Mouse (Mus musculus): ENCODE measurements around the gene Atf3. TPM values are rescaled to one million over a fixed set of nuclear protein-coding genes. Genes with fewer than 3 reads are reported as not detected.

The Atf3 gene
- polyA plus RNA-seq, 1 experiment from 2014 or later, result 17.6 TPM

DNA sequence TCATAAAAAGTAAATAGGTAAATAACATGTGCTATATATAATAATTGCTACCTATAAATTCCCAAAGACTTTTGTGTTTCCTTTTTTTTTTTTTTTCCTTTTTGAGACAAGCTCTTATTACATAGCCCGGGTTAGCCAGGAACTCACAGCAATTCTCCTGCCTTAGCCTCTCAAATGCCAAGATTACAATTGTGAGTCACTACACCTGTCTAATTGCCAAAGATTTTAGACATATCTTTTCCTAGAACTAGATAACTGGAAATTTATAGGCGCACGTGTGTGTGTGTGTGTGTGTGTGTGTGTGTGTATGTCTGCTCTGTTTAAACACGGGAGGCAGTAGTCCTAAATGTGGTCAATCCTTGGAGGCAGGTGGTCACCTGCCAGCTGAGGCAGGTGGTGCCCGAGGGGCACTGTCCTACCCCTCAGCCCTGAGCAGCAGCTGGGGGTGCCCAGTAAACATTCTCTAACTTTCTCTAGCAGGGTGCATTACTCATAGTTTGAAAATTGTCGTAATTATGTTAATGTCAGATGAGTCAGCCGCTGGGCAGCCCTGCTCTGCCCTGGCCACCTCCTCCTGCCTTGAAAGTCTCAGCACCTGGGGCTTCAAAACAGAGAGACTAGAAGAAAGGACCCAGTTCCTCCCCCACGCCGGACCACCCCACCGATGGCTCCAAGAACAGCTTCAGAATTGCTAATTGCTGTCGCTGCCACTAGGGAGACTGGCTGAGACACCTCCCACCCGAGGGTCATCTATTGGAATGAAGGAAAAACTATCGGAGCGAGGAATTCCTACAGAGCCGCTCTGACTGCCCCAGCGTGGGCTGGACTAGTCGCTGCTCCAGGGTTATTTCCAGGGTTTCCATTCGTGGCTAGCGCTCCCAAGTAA lies 1.8 kb downstream of the Atf3 start:
- Histone ChIP-seq H3K9ac (peak overlapping the region; percentile 18; the same call in 1 of the 2 replicates), H3K27me3 (replicated peaks) (0 out of 2 replicates have a peak, but pooled peaks cover 4% of the 10 kb centered on the region), H3K4me2 (peak overlapping the region; percentile 50), H3K9me3 (replicated peaks) (no peaks in the 10 kb centered on the region), H3K4me1 (replicated peaks) (peaks cover 8% of the 10 kb centered on the region; the same call in 1 of the 2 replicates), H3K27ac (ENCODE audit: poor library complexity, severe bottlenecking) (no peak overlapping the region), H3K36me3 (no peaks in the 10 kb centered on the region), H3K4me3 (no peak overlapping the region)
- no peak for ATAC-seq (ENCODE audit: insufficient number of reproducible peaks, low FRiP score)
- WGBS, result 28% methylated on average over 19 of the region's 19 CpGs

DNA sequence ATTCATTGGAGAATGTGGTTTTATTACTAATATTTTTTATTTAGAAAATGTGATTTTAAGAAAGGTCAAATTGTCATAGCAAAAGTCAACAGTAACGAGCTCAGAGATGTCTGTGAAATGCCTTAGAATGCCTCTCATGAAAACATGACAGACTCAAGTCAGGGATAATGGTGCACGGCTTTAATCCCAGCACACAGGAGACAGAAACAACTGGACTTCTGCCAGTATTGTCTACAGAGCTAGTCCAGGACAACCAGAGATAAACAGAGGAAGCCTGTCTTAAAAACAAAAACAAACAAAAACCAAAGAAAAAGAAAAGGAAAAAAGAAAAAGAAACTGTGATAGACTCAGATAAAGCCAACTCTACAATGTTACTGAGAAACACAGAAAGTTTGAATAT lies 6.7 kb downstream of the Atf3 start:
- WGBS, result 39% methylated on average over 2 of the region's 2 CpGs
- Histone ChIP-seq H3K9me3 (replicated peaks) (no peaks in the 10 kb centered on the region), H3K9ac (no peak overlapping the region), H3K4me1 (replicated peaks) (0 out of 2 replicates have a peak, but pooled peaks cover 3% of the 10 kb centered on the region), H3K4me3 (no peak overlapping the region), H3K36me3 (no peaks in the 10 kb centered on the region), H3K27ac (ENCODE audit: poor library complexity, severe bottlenecking) (no peak overlapping the region), H3K4me2 (no peak overlapping the region), H3K27me3 (replicated peaks) (0 out of 2 replicates have a peak, but pooled peaks cover 4% of the 10 kb centered on the region)
- no peak for ATAC-seq (ENCODE audit: insufficient number of reproducible peaks, low FRiP score)

DNA sequence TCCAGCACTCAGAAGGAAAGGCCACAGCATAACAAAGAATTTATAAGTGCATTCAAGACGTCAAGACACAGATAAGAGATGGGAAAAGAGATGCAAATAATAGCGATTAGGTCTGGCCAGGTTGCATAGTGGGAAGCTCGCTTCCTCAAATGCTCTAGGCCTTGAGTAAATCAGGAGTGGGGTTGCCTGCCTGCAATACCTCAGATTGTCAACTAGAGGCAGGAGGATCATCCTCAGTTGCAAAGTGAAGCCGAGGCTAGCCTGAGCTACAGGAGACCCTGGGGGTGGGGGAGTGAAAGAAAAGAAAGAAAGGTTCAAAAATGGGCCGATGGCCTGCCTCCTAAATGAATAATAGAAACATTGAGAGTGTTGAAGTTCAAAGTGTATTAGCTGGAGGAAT lies 12.0 kb downstream of the Atf3 start:
- no peak overlapping the region for H3K4me3 ChIP-seq
- no peaks in the 10 kb centered on the region for H3K9me3 ChIP-seq (replicated peaks)
- H3K36me3 ChIP-seq, result no peaks in the 10 kb centered on the region
- ATAC-seq (ENCODE audit: insufficient number of reproducible peaks, low FRiP score), result no peak
- WGBS, result 76% methylated on average over 5 of the region's 5 CpGs
- H3K27me3 ChIP-seq (replicated peaks), result no peaks in the 10 kb centered on the region
- H3K27ac ChIP-seq (ENCODE audit: poor library complexity, severe bottlenecking), result no peak overlapping the region
- no peak overlapping the region for H3K9ac ChIP-seq
- H3K4me2 ChIP-seq, result no peak overlapping the region
- H3K4me1 ChIP-seq (replicated peaks), result no peaks in the 10 kb centered on the region

DNA sequence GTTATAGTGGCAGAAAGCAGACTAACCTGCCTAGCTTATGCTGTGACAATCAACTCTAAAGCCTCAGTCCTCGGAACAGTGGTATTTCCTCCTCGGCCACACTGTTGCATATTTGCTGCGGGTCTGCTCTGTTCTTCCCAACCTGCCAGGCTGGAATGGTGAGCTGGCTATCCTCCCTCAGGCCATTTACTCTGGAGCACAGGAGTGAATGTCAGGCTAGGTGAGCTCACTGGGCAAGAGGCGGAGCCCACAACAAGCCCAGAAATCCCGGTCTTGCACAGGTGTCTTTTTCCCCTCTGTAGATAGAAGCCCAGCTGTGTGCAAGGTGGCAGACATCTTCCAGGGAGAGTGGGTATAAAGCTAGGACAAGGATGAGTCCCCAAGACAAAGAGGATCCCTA lies 13.0 kb downstream of the Atf3 start:
- no peak for ATAC-seq (ENCODE audit: insufficient number of reproducible peaks, low FRiP score)
- no peak overlapping the region for H3K9ac ChIP-seq
- no peaks in the 10 kb centered on the region for H3K36me3 ChIP-seq
- 67% methylated on average over 5 of the region's 5 CpGs for WGBS
- H3K9me3 ChIP-seq (replicated peaks), result 0 out of 2 replicates have a peak, but pooled peaks cover 4% of the 10 kb centered on the region
- no peaks in the 10 kb centered on the region for H3K27me3 ChIP-seq (replicated peaks)
- no peak overlapping the region for H3K27ac ChIP-seq (ENCODE audit: poor library complexity, severe bottlenecking)
- no peak overlapping the region for H3K4me3 ChIP-seq
- H3K4me1 ChIP-seq (replicated peaks), result no peaks in the 10 kb centered on the region
- H3K4me2 ChIP-seq, result no peak overlapping the region

- no peaks in the 10 kb centered on the region for H3K4me1 ChIP-seq (replicated peaks)
- no peaks in the 10 kb centered on the region for H3K36me3 ChIP-seq
- H3K9ac ChIP-seq, result no peak overlapping the region
- 0 out of 2 replicates have a peak, but pooled peaks cover 4% of the 10 kb centered on the region for H3K9me3 ChIP-seq (replicated peaks)
- no peaks in the 10 kb centered on the region for H3K27me3 ChIP-seq (replicated peaks)
- no peak overlapping the region for H3K27ac ChIP-seq (ENCODE audit: poor library complexity, severe bottlenecking)
- 65% methylated on average over 2 of the region's 2 CpGs for WGBS
- no peak overlapping the region for H3K4me2 ChIP-seq
- no peak overlapping the region for H3K4me3 ChIP-seq
- ATAC-seq (ENCODE audit: insufficient number of reproducible peaks, low FRiP score), result no peak
Measured at GRCm38 (mm10) chr1:191203496-191203895, 14.3 kb downstream of the Atf3 start.

DNA sequence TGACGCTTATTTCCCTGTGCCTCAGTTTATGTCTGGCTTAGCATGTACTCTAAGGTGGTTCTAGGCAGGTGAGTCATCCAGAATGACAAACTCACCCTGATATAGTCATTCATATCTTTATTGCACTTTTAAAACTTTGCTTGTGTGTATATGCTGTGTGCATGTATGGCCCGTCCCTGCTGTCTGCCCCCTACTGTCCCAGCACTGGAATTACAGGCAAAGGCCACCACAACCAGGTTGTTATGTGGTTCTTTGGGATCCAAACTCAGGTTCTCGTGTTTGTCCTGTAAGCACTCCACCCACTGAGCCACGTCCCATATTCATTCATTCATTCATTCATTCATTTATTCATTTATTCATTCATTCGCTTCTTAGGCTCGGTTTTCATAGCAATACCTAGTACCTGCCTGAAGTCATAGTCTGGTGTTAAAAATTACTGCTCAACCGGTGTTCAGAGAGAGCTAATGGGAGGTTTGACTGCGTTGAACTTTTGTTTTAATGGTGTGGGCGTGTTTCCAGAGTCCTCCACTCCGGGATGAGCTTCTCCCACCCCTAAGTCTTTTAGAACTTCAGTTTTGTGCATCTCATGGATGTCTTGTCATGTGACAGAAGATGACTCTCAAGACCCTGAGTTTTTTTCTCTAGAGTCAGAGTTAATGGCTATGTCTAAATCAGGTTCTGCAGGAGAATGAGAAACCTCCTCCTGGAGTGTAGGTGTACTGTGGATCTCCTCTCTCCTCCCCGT lies 15.5 kb downstream of the Atf3 start:
- H3K4me2 ChIP-seq, result no peak overlapping the region
- 0 out of 2 replicates have a peak, but pooled peaks cover 4% of the 10 kb centered on the region for H3K9me3 ChIP-seq (replicated peaks)
- H3K4me3 ChIP-seq, result no peak overlapping the region
- H3K4me1 ChIP-seq (replicated peaks), result no peaks in the 10 kb centered on the region
- ATAC-seq (ENCODE audit: insufficient number of reproducible peaks, low FRiP score), result no peak
- WGBS, result 82% methylated on average over 11 of the region's 11 CpGs
- no peak overlapping the region for H3K9ac ChIP-seq
- H3K36me3 ChIP-seq, result no peaks in the 10 kb centered on the region
- no peak overlapping the region for H3K27ac ChIP-seq (ENCODE audit: poor library complexity, severe bottlenecking)
- H3K27me3 ChIP-seq (replicated peaks), result no peaks in the 10 kb centered on the region

DNA sequence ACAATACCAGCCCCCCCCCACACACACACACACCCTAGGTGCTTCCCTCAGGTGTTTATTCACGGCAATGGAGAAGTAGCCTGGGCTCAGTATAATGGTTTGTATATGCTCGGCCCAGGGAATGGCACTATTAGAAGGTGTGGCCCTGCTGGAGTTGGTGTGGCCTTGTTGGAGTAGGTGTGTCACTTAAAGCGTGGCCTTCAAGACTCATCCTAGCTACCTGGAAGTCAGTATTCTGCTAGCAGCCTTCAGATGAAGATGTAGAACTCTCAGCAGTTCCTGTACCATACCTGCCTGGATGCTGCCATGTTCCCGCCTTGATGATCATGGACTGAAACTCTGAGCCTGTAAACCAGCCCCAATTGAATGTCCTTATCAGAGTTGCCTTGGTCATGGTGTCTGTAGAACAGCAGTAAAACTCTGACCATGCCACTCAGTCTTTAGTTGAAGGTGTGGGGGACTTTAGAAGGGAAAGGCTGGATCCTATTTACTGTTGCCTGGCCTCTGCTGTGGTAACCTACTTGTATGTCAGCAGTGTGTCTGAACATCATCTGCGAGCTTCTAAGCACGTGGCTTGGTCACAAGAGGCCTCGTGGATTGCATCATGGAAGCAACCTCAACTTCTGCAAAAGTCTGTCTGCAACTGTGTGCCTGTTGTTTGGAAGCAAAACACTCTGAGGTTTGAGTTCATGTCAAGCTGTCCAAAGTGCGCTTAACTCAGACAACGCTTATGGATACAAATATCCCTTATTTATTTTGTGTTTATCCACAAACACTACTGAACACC lies 16.8 kb downstream of the Atf3 start:
- Histone ChIP-seq H3K9me3 (replicated peaks) (0 out of 2 replicates have a peak, but pooled peaks cover 4% of the 10 kb centered on the region), H3K4me2 (no peak overlapping the region), H3K27ac (ENCODE audit: poor library complexity, severe bottlenecking) (no peak overlapping the region), H3K4me3 (no peak overlapping the region), H3K4me1 (replicated peaks) (no peaks in the 10 kb centered on the region), H3K9ac (no peak overlapping the region), H3K27me3 (replicated peaks) (no peaks in the 10 kb centered on the region; the same call in 1 of the 2 replicates), H3K36me3 (no peaks in the 10 kb centered on the region)
- WGBS, result 89% methylated on average over 9 of the region's 9 CpGs
- ATAC-seq (ENCODE audit: insufficient number of reproducible peaks, low FRiP score), result no peak

GRCm38 (mm10) chr1:191197916-191198315 lies 19.9 kb downstream of the Atf3 start:
- ATAC-seq (ENCODE audit: insufficient number of reproducible peaks, low FRiP score), result no peak
- no peak overlapping the region for H3K27ac ChIP-seq (ENCODE audit: poor library complexity, severe bottlenecking)
- no peak overlapping the region for H3K9ac ChIP-seq
- no peaks in the 10 kb centered on the region for H3K4me1 ChIP-seq (replicated peaks)
- no peak overlapping the region for H3K4me3 ChIP-seq
- 49% methylated on average over 7 of the region's 7 CpGs for WGBS
- H3K36me3 ChIP-seq, result no peaks in the 10 kb centered on the region
- H3K9me3 ChIP-seq (replicated peaks), result 0 out of 2 replicates have a peak, but pooled peaks cover 4% of the 10 kb centered on the region
- peaks cover 5% of the 10 kb centered on the region; the same call in 1 of the 2 replicates for H3K27me3 ChIP-seq (replicated peaks)
- no peak overlapping the region for H3K4me2 ChIP-seq

DNA sequence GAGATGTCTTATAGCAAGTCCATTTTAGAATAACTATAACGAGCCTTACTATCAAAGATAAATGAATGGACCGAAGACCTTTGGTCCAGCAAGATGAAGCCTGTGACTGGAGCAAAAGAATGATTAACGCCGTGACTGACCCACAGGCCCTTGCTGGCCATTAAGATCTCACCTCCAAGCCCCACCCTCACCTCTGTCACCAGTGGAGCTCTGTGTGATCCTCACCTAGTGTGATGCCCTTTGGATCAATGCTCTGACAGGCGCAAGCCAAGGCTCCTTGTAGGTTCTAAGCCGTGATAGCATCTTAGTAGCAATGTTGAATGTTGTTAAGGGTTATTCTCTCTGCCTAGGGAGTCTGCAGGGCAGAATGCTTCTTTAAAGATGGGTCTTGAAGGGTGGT lies 21.8 kb downstream of the Atf3 start:
- H3K27ac ChIP-seq (ENCODE audit: poor library complexity, severe bottlenecking), result no peak overlapping the region
- 84% methylated on average over 6 of the region's 6 CpGs for WGBS
- H3K27me3 ChIP-seq (replicated peaks), result peaks cover 15% of the 10 kb centered on the region
- no peak for ATAC-seq (ENCODE audit: insufficient number of reproducible peaks, low FRiP score)
- H3K36me3 ChIP-seq, result no peaks in the 10 kb centered on the region
- no peak overlapping the region for H3K4me2 ChIP-seq
- no peak overlapping the region for H3K4me3 ChIP-seq
- H3K9me3 ChIP-seq (replicated peaks), result 0 out of 2 replicates have a peak, but pooled peaks cover 4% of the 10 kb centered on the region
- no peak overlapping the region for H3K9ac ChIP-seq
- no peaks in the 10 kb centered on the region for H3K4me1 ChIP-seq (replicated peaks)

GRCm38 (mm10) chr1:191193657-191194424 lies 24.0 kb downstream of the Atf3 start:
- Histone ChIP-seq H3K27ac (ENCODE audit: poor library complexity, severe bottlenecking) (no peak overlapping the region), H3K27me3 (replicated peaks) (peaks cover 16% of the 10 kb centered on the region), H3K4me2 (no peak overlapping the region), H3K4me3 (no peak overlapping the region), H3K9ac (no peak overlapping the region), H3K36me3 (no peaks in the 10 kb centered on the region), H3K4me1 (replicated peaks) (no peaks in the 10 kb centered on the region), H3K9me3 (replicated peaks) (no peaks in the 10 kb centered on the region)
- WGBS, result 34% methylated on average over 14 of the region's 14 CpGs
- no peak for ATAC-seq (ENCODE audit: insufficient number of reproducible peaks, low FRiP score)
